In genomic region chr5:114698044-114698746, GRCm38 (mm10) we compare ENCODE assay signal across 9 mouse cellular contexts. TPM values are rescaled to one million over a fixed set of nuclear protein-coding genes. Genes with fewer than 3 reads are reported as not detected.
DNase-seq lines count a peak whose midpoint lies in the region; ATAC-seq lines count a peak whose summit lies in the region.
"Had no signal": no experiment of that assay in that cellular context is flagged by ENCODE, and none has a peak within 500 bp of the region (broad histone marks: within the 10 kb centered on the region; RNA-seq: fewer than 3 reads in every experiment).

No protein-coding gene starts in this region.

- H3K4me3 ChIP-seq in heart, embryonic 12.5 days, result no peak overlapping the region
- H3K4me3 ChIP-seq in macrophage (ENCODE audit: inconsistent target), result no peak overlapping the region
- no peak overlapping the region for H3K4me3 ChIP-seq in midbrain, embryonic 15.5 days
- H3K4me3 ChIP-seq: stomach, embryonic 15.5 days had no signal

- DNase-seq in heart, adult 8-10 months (ENCODE audit: low spot score), result peak; percentile 50
- DNase-seq in cerebellum, adult 8-10 months, result peak; percentile 93
- peak; percentile 72 for DNase-seq in gastrocnemius, postnatal 25 days
- DNase-seq in spleen, postnatal 4 days (ENCODE audit: low spot score in 2 of 2), result no peak
- DNase-seq in MN1 (ENCODE audit: low spot score), result no peak

- H3K79me2 ChIP-seq in macrophage (ENCODE audit: inconsistent target), result no peaks in the 10 kb centered on the region

- peaks cover 25% of the 10 kb centered on the region for H3K27me3 ChIP-seq in heart, embryonic 12.5 days (replicated peaks)
- no peaks in the 10 kb centered on the region for H3K27me3 ChIP-seq in midbrain, embryonic 15.5 days (replicated peaks)
- H3K27me3 ChIP-seq: stomach, embryonic 15.5 days had no signal

- H3K9ac ChIP-seq in heart, embryonic 12.5 days, result no peak overlapping the region
- H3K9ac ChIP-seq in midbrain, embryonic 15.5 days, result no peak overlapping the region
- H3K9ac ChIP-seq: stomach, embryonic 15.5 days had no signal

- H3K36me3 ChIP-seq in heart, embryonic 12.5 days, result no peaks in the 10 kb centered on the region
- no peaks in the 10 kb centered on the region for H3K36me3 ChIP-seq in macrophage (ENCODE audit: inconsistent target)
- no peaks in the 10 kb centered on the region for H3K36me3 ChIP-seq in midbrain, embryonic 15.5 days (replicated peaks)
- H3K36me3 ChIP-seq: stomach, embryonic 15.5 days had no signal

- H3K27ac ChIP-seq in heart, embryonic 12.5 days (ENCODE audit: poor library complexity, severe bottlenecking), result no peak overlapping the region
- H3K27ac ChIP-seq in macrophage, result peak overlapping the region; percentile 94
- H3K27ac ChIP-seq in midbrain, embryonic 15.5 days, result no peak overlapping the region
- H3K27ac ChIP-seq: stomach, embryonic 15.5 days had no signal

- WGBS in heart, embryonic 12.5 days, result 85% methylated on average over 19 of the region's 19 CpGs
- WGBS in macrophage (ENCODE audit: missing documents), result 93% methylated on average over 19 of the region's 19 CpGs
- whole genome bisulfite sequencing in midbrain, embryonic 15.5 days, result 77% methylated on average over 19 of the region's 19 CpGs

- no peaks in the 10 kb centered on the region; the same call in 1 of the 2 replicates for H3K4me1 ChIP-seq in heart, embryonic 12.5 days (replicated peaks)
- H3K4me1 ChIP-seq in midbrain, embryonic 15.5 days, result no peaks in the 10 kb centered on the region
- H3K4me1 ChIP-seq: stomach, embryonic 15.5 days had no signal

- no peak overlapping the region for H3K4me2 ChIP-seq in heart, embryonic 12.5 days
- H3K4me2 ChIP-seq in midbrain, embryonic 15.5 days, result no peak overlapping the region
- H3K4me2 ChIP-seq: stomach, embryonic 15.5 days had no signal

- ATAC-seq in heart, embryonic 12.5 days (ENCODE audit: insufficient number of reproducible peaks, low FRiP score), result no peak
- no peak for ATAC-seq in midbrain, embryonic 15.5 days (replicated peaks)

- no peaks in the 10 kb centered on the region for H3K9me3 ChIP-seq in heart, embryonic 12.5 days (replicated peaks)
- no peaks in the 10 kb centered on the region for H3K9me3 ChIP-seq in midbrain, embryonic 15.5 days
- H3K9me3 ChIP-seq: stomach, embryonic 15.5 days had no signal

RNA-seq across cellular contexts. Expression of gene Gltp, which starts 7.4 kb away (rescaled TPM):
- total RNA-seq in heart, adult 8-10 months (2022), result 10 to 100 TPM; 18.4 to 19.2 (median 18.5) TPM
- polyA plus RNA-seq in heart, embryonic 12.5 days (2016; fragmentation: Nextera tagmentation; extraction: Ambion mirVana), result 55.3 and 56.5 TPM in 2 replicates
- total RNA-seq in gastrocnemius, postnatal 25 days (2021), result 1 to 10 TPM; 9.0 to 10.0 TPM
- total RNA-seq in macrophage (2018; cell fraction: chromatin; rRNA removed), result 10 to 100 TPM in 22 of 26 experiments, 1 to 10 TPM in 4; 6.8 to 33.1 (median 21.6) TPM
- total RNA-seq in macrophage (2018; cell fraction: cytosol; rRNA removed), result 100 to 1,000 TPM; 176 to 408 (median 256) TPM
- 100 to 1,000 TPM in 1 of 26 experiments, 10 to 100 TPM in 25; 26.3 to 110 (median 56.0) TPM for total RNA-seq in macrophage (2018; cell fraction: nucleus; rRNA removed)
- polyA plus RNA-seq in macrophage (2018), result 289 to 530 TPM (median 368 TPM) in 3 replicates
- 34.5 and 39.1 TPM in 2 replicates for polyA plus RNA-seq in midbrain, embryonic 15.5 days (2015; fragmentation: Nextera tagmentation; extraction: Ambion mirVana)

RNA-seq across cellular contexts. Expression of gene Tchp, which starts 9.4 kb away (rescaled TPM):
- total RNA-seq in heart, adult 8-10 months (2022), result 1 to 10 TPM; 4.2 to 5.0 (median 4.9) TPM
- polyA plus RNA-seq in heart, embryonic 12.5 days (2016; fragmentation: Nextera tagmentation; extraction: Ambion mirVana), result 9.1 and 9.4 TPM in 2 replicates
- total RNA-seq in gastrocnemius, postnatal 25 days (2021), result 1 to 10 TPM; 2.3 to 2.8 TPM
- 10 to 100 TPM in 22 of 26 experiments, 1 to 10 TPM in 4; 9.0 to 63.3 (median 24.2) TPM for total RNA-seq in macrophage (2018; cell fraction: chromatin; rRNA removed)
- total RNA-seq in macrophage (2018; cell fraction: cytosol; rRNA removed), result 1 to 10 TPM; 1.8 to 7.3 (median 5.1) TPM
- 10 to 100 TPM in 15 of 26 experiments, 1 to 10 TPM in 11; 3.9 to 30.7 (median 12.1) TPM for total RNA-seq in macrophage (2018; cell fraction: nucleus; rRNA removed)
- 5.0 to 7.6 TPM (median 6.4 TPM) in 3 replicates for polyA plus RNA-seq in macrophage (2018)
- polyA plus RNA-seq in midbrain, embryonic 15.5 days (2015; fragmentation: Nextera tagmentation; extraction: Ambion mirVana), result 15.6 and 15.9 TPM in 2 replicates

RNA-seq across cellular contexts. Expression of gene Trpv4, which starts 40.0 kb away (rescaled TPM):
- total RNA-seq in heart, adult 8-10 months (2022), result 1 to 10 TPM; 3.2 to 6.5 (median 4.9) TPM
- polyA plus RNA-seq in heart, embryonic 12.5 days (2016; fragmentation: Nextera tagmentation; extraction: Ambion mirVana), result 0.95 and 0.96 TPM in 2 replicates
- total RNA-seq in gastrocnemius, postnatal 25 days (2021), result 1 to 10 TPM; 1.6 to 2.7 TPM
- total RNA-seq in macrophage (2018; cell fraction: chromatin; rRNA removed), result 10 to 100 TPM in 22 of 26 experiments, 1 to 10 TPM in 4; 4.9 to 48.1 (median 27.0) TPM
- total RNA-seq in macrophage (2018; cell fraction: cytosol; rRNA removed), result 1 to 10 TPM; 1.6 to 9.9 (median 5.4) TPM
- total RNA-seq in macrophage (2018; cell fraction: nucleus; rRNA removed), result 10 to 100 TPM in 17 of 26 experiments, 1 to 10 TPM in 9; 3.5 to 37.8 (median 15.3) TPM
- polyA plus RNA-seq in macrophage (2018), result 4.4 to 12.1 TPM (median 7.1 TPM) in 3 replicates
- polyA plus RNA-seq in midbrain, embryonic 15.5 days (2015; fragmentation: Nextera tagmentation; extraction: Ambion mirVana), result 0.69 and 0.92 TPM in 2 replicates

Comparison
In these comparisons a context has a peak if more than half of its experiments do, and no peak if none do; other contexts are left out.
1. DNase-seq: peak in heart, adult 8-10 months (single experiment), cerebellum, adult 8-10 months (single experiment) and gastrocnemius, postnatal 25 days (single experiment); none in spleen, postnatal 4 days (0 of 2) and MN1 (single experiment).